Mouse (Mus musculus): ENCODE measurements at regions not wholly inside any gene's neighbourhood (a gene's known extent, or its start where the extent isn't known, plus 50 kb on each side); places are given as distances from the start of the nearest gene placed in this dataset.

GRCm38 (mm10) chr6:31072072-31072471 lies 113.2 kb upstream of the Klf14 start:
- H3K27ac ChIP-seq = no peak overlapping the region
- WGBS = 88% methylated on average over 7 of the region's 7 CpGs
- H3K4me2 ChIP-seq (replicated peaks) = no peak overlapping the region
- 0 out of 2 replicates have a peak, but pooled peaks cover 3% of the 10 kb centered on the region for H3K4me1 ChIP-seq (replicated peaks; ENCODE audit: control insufficient read depth, insufficient read depth, low read length)
- no peak for DNase-seq (ENCODE audit: low spot score)
- no peaks in the 10 kb centered on the region for H3K9me3 ChIP-seq (ENCODE audit: control insufficient read depth, low read length)
- no peaks in the 10 kb centered on the region for H3K36me3 ChIP-seq (replicated peaks; ENCODE audit: control insufficient read depth, insufficient read depth)
- H3K27me3 ChIP-seq (ENCODE audit: control insufficient read depth, insufficient read depth, low read length) = no peaks in the 10 kb centered on the region
- no peak overlapping the region for H3K9ac ChIP-seq
- no peak for ATAC-seq (ENCODE audit: low FRiP score)
- no peak overlapping the region for H3K4me3 ChIP-seq (replicated peaks; ENCODE audit: low read length)

DNA sequence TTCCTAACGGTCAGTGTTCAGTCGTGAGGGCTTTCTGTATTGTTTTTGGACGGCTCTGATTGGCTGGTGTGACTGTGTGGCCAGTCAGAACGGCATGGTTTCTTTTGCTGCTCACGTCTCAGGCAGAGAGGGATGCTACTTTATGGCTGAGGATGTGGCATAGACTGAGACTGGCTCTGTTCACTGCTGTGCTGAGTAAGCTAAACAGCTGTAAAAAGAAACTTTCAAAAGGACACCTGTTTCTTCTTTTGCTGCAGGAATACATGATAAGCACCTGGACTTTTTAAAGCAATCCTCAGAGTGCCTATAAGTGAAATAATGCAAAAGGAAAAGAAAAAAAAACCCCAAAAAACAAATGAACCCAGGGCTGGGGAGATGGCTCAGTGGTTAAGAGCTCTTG lies 113.7 kb upstream of the Klf14 start:
- DNase-seq (ENCODE audit: low spot score) = no peak
- ATAC-seq (ENCODE audit: low FRiP score) = no peak
- no peaks in the 10 kb centered on the region for H3K9me3 ChIP-seq (ENCODE audit: control insufficient read depth, low read length)
- no peaks in the 10 kb centered on the region for H3K36me3 ChIP-seq (replicated peaks; ENCODE audit: control insufficient read depth, insufficient read depth)
- WGBS = 34% methylated on average over 5 of the region's 5 CpGs
- H3K27me3 ChIP-seq (ENCODE audit: control insufficient read depth, insufficient read depth, low read length) = no peaks in the 10 kb centered on the region
- H3K4me2 ChIP-seq (replicated peaks) = no peak overlapping the region
- H3K27ac ChIP-seq = no peak overlapping the region
- H3K9ac ChIP-seq = no peak overlapping the region
- no peak overlapping the region for H3K4me3 ChIP-seq (replicated peaks; ENCODE audit: low read length)
- H3K4me1 ChIP-seq (replicated peaks; ENCODE audit: control insufficient read depth, insufficient read depth, low read length) = 0 out of 2 replicates have a peak, but pooled peaks cover 3% of the 10 kb centered on the region

DNA sequence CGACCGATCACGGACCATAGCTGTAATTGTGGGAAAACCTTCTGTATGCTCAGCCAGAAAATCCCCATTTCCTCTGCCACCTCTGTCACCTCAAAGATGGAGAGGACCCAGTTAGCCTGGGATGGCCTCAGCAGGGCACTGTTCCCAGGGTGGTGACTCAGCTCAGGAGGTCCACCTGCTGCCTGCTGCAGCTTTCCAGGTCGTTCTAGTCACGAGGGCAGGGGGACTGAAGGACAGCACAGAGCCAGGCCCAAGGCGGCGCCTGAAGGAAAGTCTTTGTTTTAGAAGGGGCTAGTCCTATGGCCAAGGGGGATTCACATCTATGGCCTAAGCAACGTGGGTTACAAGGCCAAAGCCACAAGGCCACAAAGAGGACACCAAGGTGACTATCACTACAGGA lies 114.5 kb upstream of the Klf14 start:
- Histone ChIP-seq H3K4me2 (replicated peaks) (no peak overlapping the region), H3K9me3 (ENCODE audit: control insufficient read depth, low read length) (no peaks in the 10 kb centered on the region), H3K27me3 (ENCODE audit: control insufficient read depth, insufficient read depth, low read length) (no peaks in the 10 kb centered on the region), H3K4me3 (replicated peaks; ENCODE audit: low read length) (no peak overlapping the region), H3K9ac (no peak overlapping the region), H3K36me3 (replicated peaks; ENCODE audit: control insufficient read depth, insufficient read depth) (no peaks in the 10 kb centered on the region), H3K27ac (no peak overlapping the region), H3K4me1 (replicated peaks; ENCODE audit: control insufficient read depth, insufficient read depth, low read length) (0 out of 2 replicates have a peak, but pooled peaks cover 3% of the 10 kb centered on the region)
- 91% methylated on average over 8 of the region's 8 CpGs for WGBS
- no peak for ATAC-seq (ENCODE audit: low FRiP score)
- no peak for DNase-seq (ENCODE audit: low spot score)

DNA sequence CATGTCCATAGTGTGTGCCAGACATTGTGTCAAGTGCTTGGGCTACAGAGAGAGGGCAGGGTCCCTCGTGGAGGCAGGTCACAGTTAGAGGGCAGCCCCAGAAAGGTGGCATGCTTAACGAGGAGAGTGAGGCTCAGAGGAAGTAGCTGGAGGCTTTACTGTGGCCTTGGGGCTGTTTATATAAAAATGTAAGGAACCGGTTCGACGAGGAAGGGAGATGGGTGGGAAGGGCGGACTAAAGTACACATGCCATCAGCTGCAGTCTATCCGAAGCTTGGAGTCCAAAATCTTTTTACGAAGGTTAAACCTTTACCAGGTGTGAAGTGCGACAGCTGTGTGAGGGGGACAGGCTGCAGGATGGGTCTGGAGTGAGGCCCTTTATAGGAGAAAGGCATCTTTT lies 115.5 kb upstream of the Klf14 start:
- H3K4me1 ChIP-seq (replicated peaks; ENCODE audit: control insufficient read depth, insufficient read depth, low read length) = 0 out of 2 replicates have a peak, but pooled peaks cover 3% of the 10 kb centered on the region
- no peak overlapping the region for H3K9ac ChIP-seq
- H3K9me3 ChIP-seq (ENCODE audit: control insufficient read depth, low read length) = no peaks in the 10 kb centered on the region
- H3K27ac ChIP-seq = no peak overlapping the region
- DNase-seq (ENCODE audit: low spot score) (no peak), ATAC-seq (ENCODE audit: low FRiP score) (no peak)
- 76% methylated on average over 9 of the region's 9 CpGs for WGBS
- no peaks in the 10 kb centered on the region for H3K27me3 ChIP-seq (ENCODE audit: control insufficient read depth, insufficient read depth, low read length)
- no peaks in the 10 kb centered on the region for H3K36me3 ChIP-seq (replicated peaks; ENCODE audit: control insufficient read depth, insufficient read depth)
- no peak overlapping the region for H3K4me3 ChIP-seq (replicated peaks; ENCODE audit: low read length)
- no peak overlapping the region for H3K4me2 ChIP-seq (replicated peaks)

GRCm38 (mm10) chr6:31075209-31075571 lies 116.3 kb upstream of the Klf14 start:
- Histone ChIP-seq H3K27me3 (ENCODE audit: control insufficient read depth, insufficient read depth, low read length) (no peaks in the 10 kb centered on the region), H3K36me3 (replicated peaks; ENCODE audit: control insufficient read depth, insufficient read depth) (no peaks in the 10 kb centered on the region), H3K4me2 (replicated peaks) (no peak overlapping the region), H3K4me1 (replicated peaks; ENCODE audit: control insufficient read depth, insufficient read depth, low read length) (0 out of 2 replicates have a peak, but pooled peaks cover 3% of the 10 kb centered on the region), H3K9me3 (ENCODE audit: control insufficient read depth, low read length) (no peaks in the 10 kb centered on the region), H3K4me3 (replicated peaks; ENCODE audit: low read length) (no peak overlapping the region), H3K9ac (no peak overlapping the region), H3K27ac (no peak overlapping the region)
- no peak for DNase-seq (ENCODE audit: low spot score)
- WGBS = 19% methylated on average over 2 of the region's 2 CpGs
- ATAC-seq (ENCODE audit: low FRiP score) = no peak

DNA sequence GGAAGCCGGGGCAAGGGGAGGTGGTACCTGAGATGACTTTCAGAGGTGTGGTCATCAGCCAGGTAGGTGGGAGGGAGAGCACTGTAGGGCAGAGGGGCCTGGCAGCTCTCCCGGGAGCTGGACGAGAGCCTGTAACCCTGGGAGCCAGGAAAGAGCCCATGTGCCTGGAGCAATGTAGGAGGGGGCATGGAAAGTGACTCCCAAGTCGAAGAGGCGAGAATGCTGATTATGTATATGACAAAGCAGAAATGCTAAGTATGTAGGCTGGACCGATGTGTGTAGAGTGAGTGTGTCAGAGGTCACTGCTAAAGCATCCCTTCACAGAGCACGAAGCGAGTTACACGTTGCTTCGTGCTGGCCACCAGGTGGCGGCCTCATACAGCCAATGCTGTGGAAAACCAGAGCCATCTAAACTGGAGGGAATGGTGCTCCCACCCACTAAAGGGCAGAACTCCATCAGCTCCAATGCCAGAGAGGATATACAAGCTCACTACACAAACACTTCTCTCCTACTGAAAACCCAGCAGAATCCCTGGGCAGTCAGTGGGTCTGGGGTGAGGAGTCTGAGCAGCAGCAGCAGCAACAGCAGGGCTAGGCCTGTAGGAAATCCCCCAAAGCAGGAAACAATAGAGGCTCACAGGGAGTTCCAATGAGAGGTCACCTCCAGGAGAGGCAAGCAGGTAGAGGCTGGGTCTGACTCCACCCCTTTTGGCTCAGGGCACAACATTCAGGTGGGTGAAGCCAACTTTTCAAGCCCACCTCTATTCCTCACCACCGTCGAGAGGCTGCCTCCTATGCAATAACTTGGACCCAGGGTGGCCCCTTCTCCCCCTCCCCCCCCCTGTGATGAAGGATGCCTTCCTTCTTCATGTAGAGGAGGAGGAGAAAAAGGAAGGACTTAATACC lies 116.9 kb upstream of the Klf14 start:
- no peak overlapping the region for H3K4me2 ChIP-seq (replicated peaks)
- WGBS = 17% methylated on average over 13 of the region's 13 CpGs
- H3K9me3 ChIP-seq (ENCODE audit: control insufficient read depth, low read length) = no peaks in the 10 kb centered on the region
- H3K36me3 ChIP-seq (replicated peaks; ENCODE audit: control insufficient read depth, insufficient read depth) = no peaks in the 10 kb centered on the region
- no peak overlapping the region for H3K4me3 ChIP-seq (replicated peaks; ENCODE audit: low read length)
- peak; percentile 85 for DNase-seq (ENCODE audit: low spot score)
- ATAC-seq (ENCODE audit: low FRiP score) = peak; percentile 85
- no peak overlapping the region for H3K27ac ChIP-seq
- 0 out of 2 replicates have a peak, but pooled peaks cover 3% of the 10 kb centered on the region for H3K4me1 ChIP-seq (replicated peaks; ENCODE audit: control insufficient read depth, insufficient read depth, low read length)
- no peak overlapping the region for H3K9ac ChIP-seq
- H3K27me3 ChIP-seq (ENCODE audit: control insufficient read depth, insufficient read depth, low read length) = no peaks in the 10 kb centered on the region

- no peaks in the 10 kb centered on the region for H3K36me3 ChIP-seq (replicated peaks; ENCODE audit: control insufficient read depth, insufficient read depth)
- WGBS = 77% methylated on average over 5 of the region's 6 CpGs
- H3K4me1 ChIP-seq (replicated peaks; ENCODE audit: control insufficient read depth, insufficient read depth, low read length) = 0 out of 2 replicates have a peak, but pooled peaks cover 3% of the 10 kb centered on the region
- no peak overlapping the region for H3K27ac ChIP-seq
- H3K9me3 ChIP-seq (ENCODE audit: control insufficient read depth, low read length) = no peaks in the 10 kb centered on the region
- H3K4me3 ChIP-seq (replicated peaks; ENCODE audit: low read length) = no peak overlapping the region
- no peaks in the 10 kb centered on the region for H3K27me3 ChIP-seq (ENCODE audit: control insufficient read depth, insufficient read depth, low read length)
- no peak overlapping the region for H3K9ac ChIP-seq
- H3K4me2 ChIP-seq (replicated peaks) = no peak overlapping the region
- no peak for ATAC-seq (ENCODE audit: low FRiP score)
- no peak for DNase-seq (ENCODE audit: low spot score)
Measured at GRCm38 (mm10) chr6:31076478-31076834, 117.6 kb upstream of the Klf14 start.

DNA sequence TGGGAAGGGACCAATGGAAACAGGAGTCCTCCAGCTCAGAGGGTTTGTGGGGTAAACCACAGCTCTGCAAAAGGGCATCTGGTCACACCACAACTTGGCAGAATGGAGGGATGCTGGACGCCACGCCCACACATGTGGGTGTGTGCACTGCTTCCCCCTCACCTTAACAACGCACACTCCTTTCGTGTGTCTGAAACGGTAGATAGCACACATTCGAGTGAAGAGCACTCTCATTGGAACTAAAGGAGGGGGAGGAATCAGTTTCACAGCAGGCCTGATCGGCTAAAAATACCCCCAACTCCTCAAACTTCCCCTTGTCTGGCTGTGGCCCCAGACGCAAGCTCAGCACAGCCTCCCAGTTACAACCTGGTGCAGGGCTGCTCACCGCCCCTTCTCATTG lies 118.3 kb upstream of the Klf14 start:
- Histone ChIP-seq H3K4me1 (replicated peaks; ENCODE audit: control insufficient read depth, insufficient read depth, low read length) (0 out of 2 replicates have a peak, but pooled peaks cover 3% of the 10 kb centered on the region), H3K9me3 (ENCODE audit: control insufficient read depth, low read length) (no peaks in the 10 kb centered on the region), H3K27ac (no peak overlapping the region), H3K4me3 (replicated peaks; ENCODE audit: low read length) (no peak overlapping the region), H3K36me3 (replicated peaks; ENCODE audit: control insufficient read depth, insufficient read depth) (no peaks in the 10 kb centered on the region), H3K27me3 (ENCODE audit: control insufficient read depth, insufficient read depth, low read length) (no peaks in the 10 kb centered on the region), H3K4me2 (replicated peaks) (no peak overlapping the region), H3K9ac (no peak overlapping the region)
- WGBS = 81% methylated on average over 9 of the region's 9 CpGs
- no peak for ATAC-seq (ENCODE audit: low FRiP score)
- no peak for DNase-seq (ENCODE audit: low spot score)

GRCm38 (mm10) chr6:31077779-31078178 lies 118.9 kb upstream of the Klf14 start:
- Histone ChIP-seq H3K27me3 (ENCODE audit: control insufficient read depth, insufficient read depth, low read length) (no peaks in the 10 kb centered on the region), H3K4me1 (replicated peaks; ENCODE audit: control insufficient read depth, insufficient read depth, low read length) (0 out of 2 replicates have a peak, but pooled peaks cover 3% of the 10 kb centered on the region), H3K27ac (no peak overlapping the region), H3K4me2 (replicated peaks) (no peak overlapping the region), H3K9ac (no peak overlapping the region), H3K4me3 (replicated peaks; ENCODE audit: low read length) (no peak overlapping the region), H3K36me3 (replicated peaks; ENCODE audit: control insufficient read depth, insufficient read depth) (no peaks in the 10 kb centered on the region), H3K9me3 (ENCODE audit: control insufficient read depth, low read length) (no peaks in the 10 kb centered on the region)
- 86% methylated on average over 9 of the region's 9 CpGs for WGBS
- DNase-seq (ENCODE audit: low spot score) (no peak), ATAC-seq (ENCODE audit: low FRiP score) (no peak)
